Mouse (Mus musculus): ENCODE results near the gene Cep83.

DNA sequence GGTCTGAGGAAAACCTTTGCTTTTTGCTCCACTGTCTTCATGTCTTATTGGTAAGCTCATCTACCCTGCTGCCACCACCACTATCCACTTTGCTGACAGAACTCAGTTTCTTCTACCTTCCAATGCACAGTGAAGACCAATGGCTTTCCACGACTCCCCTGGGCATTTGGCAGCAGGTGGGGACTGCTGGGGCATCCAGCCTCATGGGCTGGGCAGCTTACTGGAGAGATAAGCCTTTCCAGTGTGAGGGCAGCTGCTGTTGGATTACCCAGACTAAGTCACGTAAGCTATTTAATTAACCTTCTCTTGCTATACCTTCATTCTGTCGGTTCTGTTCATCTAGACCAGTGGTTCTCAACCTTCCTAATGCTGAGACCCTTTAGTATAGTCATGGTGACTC, 129.7 kb downstream of the Cep83 start:
- TF ChIP-seq CTCF (IDR thresholded peaks at IDR 0.05; ENCODE audit: insufficient read depth, low read depth, low read length): no peak
- no peak for TF ChIP-seq POLR2A (IDR thresholded peaks at IDR 0.05; ENCODE audit: insufficient read depth, low read depth, low read length)

Measured in olfactory bulb, adult 2 months (tissue).